Mouse (Mus musculus) brain, embryonic 18.5 days (tissue): ENCODE data around the gene Ppp1r14a.

ENCODE experiments used
- DNase-seq: peaks from one replicate; pipeline ENCODE4 v3.0.0-alpha.2; 2012; ENCODE audit warnings: low read depth, low spot score

Ppp1r14a gene

GRCm38 (mm10) chr7:29279261-29279660, 9.8 kb upstream of the Ppp1r14a start:
- DNase-seq, result no peak

GRCm38 (mm10) chr7:29279924-29280323, 9.2 kb upstream of the Ppp1r14a start:
- no peak for DNase-seq

- DNase-seq, result no peak
These were observed 8.3 kb upstream of the Ppp1r14a start for GRCm38 (mm10) chr7:29280801-29281200.

GRCm38 (mm10) chr7:29281201-29282073, 7.7 kb upstream of the Ppp1r14a start, which contains the start of gene Spint2:
Spint2 (minus strand) TSS chr7:29281912.
- no peak for DNase-seq

GRCm38 (mm10) chr7:29282074-29282554, 7.0 kb upstream of the Ppp1r14a start:
- no peak for DNase-seq

- DNase-seq, result no peak
These were observed 5.2 kb upstream of the Ppp1r14a start for GRCm38 (mm10) chr7:29283876-29284275.

- no peak for DNase-seq
These were observed 4.6 kb upstream of the Ppp1r14a start for GRCm38 (mm10) chr7:29284523-29284922.

- no peak for DNase-seq
These were observed 1.6 kb upstream of the Ppp1r14a start for GRCm38 (mm10) chr7:29287481-29287880.

GRCm38 (mm10) chr7:29288079-29288478, 1.0 kb upstream of the Ppp1r14a start:
- DNase-seq, result no peak

GRCm38 (mm10) chr7:29289856-29290255, 748 bp downstream of the Ppp1r14a start:
- no peak for DNase-seq

- no peak for DNase-seq
These were observed 1.8 kb downstream of the Ppp1r14a start for GRCm38 (mm10) chr7:29290691-29291485.

GRCm38 (mm10) chr7:29291616-29292457, 2.7 kb downstream of the Ppp1r14a start:
- DNase-seq, result no peak

- DNase-seq, result no peak
These were observed 3.5 kb downstream of the Ppp1r14a start for GRCm38 (mm10) chr7:29292458-29293098.

- DNase-seq, result no peak
These were observed 4.3 kb downstream of the Ppp1r14a start for GRCm38 (mm10) chr7:29293131-29294065.

- DNase-seq, result no peak
These were observed 5.1 kb downstream of the Ppp1r14a start for GRCm38 (mm10) chr7:29294111-29294761.

GRCm38 (mm10) chr7:29295861-29296647, 6.9 kb downstream of the Ppp1r14a start:
- no peak for DNase-seq

GRCm38 (mm10) chr7:29296998-29297397, 7.9 kb downstream of the Ppp1r14a start:
- no peak for DNase-seq

GRCm38 (mm10) chr7:29301127-29301566, 12.0 kb downstream of the Ppp1r14a start:
- no peak for DNase-seq
